Mouse (Mus musculus): ENCODE results near the gene Prr7. TPM values are rescaled to one million over a fixed set of nuclear protein-coding genes. Genes with fewer than 3 reads are reported as not detected.
A peak's percentile ranks its signal among the peaks of the same experiment; 100 is the strongest.

The Prr7 gene
- polyA plus RNA-seq, 1 experiment from 2014 or later: 0.37 TPM

DNA sequence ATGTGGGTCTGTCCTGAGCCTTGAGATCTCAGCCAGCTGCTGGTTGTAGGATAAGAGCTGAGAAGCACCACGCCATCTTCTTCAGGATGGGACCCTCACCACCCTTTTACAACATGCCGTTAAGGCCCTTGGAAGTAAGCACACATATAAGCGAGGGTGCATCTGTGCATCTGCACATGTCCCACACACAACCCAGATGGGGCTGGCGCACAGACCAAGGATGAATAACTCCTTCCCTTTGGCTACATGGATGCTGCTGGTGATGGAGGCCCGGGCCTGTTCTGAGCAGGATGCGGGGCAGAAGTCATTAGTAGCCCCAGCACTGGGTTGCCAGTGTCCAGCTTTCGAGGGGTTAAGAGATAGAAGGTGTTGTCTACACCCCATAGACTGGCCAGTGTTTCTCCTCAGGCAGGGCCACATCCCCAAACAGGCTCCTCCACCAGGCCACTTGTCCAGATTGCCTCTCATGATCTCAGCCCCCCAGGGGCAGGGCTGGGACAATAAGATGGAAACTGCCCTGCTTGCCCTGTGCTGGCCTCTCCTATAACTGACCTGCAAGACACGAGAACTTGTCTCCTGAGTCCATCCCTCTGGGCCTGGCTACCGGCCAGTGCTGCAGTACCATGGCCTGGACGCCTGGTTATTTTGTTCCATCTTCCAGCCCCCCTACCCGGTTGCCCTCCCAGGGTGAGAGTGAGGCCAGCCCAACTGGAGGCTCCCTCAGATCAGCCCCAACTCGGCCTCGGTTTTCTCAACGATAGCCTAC is 22.1 kb downstream of the Prr7 start:
- Histone ChIP-seq H3K27ac (ENCODE audit: low read length) (no peak overlapping the region), H3K27me3 (ENCODE audit: insufficient read depth, low read length) (no peaks in the 10 kb centered on the region), H3K9me3 (ENCODE audit: low read length) (no peaks in the 10 kb centered on the region), H3K9ac (replicated peaks; ENCODE audit: low read length) (peak overlapping the region; percentile 98), H3K4me1 (ENCODE audit: insufficient read depth, low read length) (peaks cover 43% of the 10 kb centered on the region), H3K4me3 (ENCODE audit: low read length) (peak overlapping the region; percentile 68), H3K4me2 (replicated peaks; ENCODE audit: low read depth, low read length) (peak overlapping the region; percentile 67), H3K36me3 (ENCODE audit: insufficient read depth, low read length) (peaks cover 12% of the 10 kb centered on the region)
- ATAC-seq (ENCODE audit: low FRiP score, low TSS enrichment): no peak
- WGBS: 30% methylated on average over 14 of the region's 14 CpGs

DNA sequence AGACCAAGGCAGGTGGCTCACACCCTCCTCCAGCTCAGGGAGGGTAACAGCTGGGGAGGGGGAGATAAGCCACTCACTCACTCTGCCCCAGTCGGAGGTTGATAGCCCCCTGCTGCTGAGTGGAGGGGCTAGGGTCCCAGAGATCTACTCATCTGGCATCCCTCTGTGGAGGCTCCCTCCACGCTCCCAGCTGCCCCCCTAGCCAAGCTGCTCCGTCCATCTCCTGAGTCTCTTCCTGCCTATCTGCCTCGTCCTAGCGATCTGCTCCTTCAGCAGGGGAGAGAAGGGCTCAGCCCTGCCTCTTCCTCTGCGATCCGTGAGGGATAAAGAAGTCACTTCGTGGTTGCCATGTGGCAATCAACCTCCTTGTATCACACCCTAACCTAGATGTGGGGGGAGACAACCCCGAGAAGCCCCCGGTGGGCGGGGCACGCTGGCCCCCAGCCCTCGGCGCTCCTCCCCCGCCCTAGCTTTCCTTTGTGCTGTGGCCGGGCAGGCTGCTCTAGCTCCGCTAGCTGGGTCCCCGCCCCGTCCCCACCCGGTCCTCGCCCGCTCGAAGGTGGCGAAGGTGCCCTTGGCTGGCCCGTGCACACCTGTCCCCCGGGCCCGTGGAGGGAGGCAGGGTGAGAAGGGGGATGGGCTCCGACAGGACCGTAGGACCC is 23.0 kb downstream of the Prr7 start:
- Histone ChIP-seq H3K9me3 (ENCODE audit: low read length) (no peaks in the 10 kb centered on the region), H3K4me1 (ENCODE audit: insufficient read depth, low read length) (peaks cover 43% of the 10 kb centered on the region), H3K4me3 (ENCODE audit: low read length) (peak overlapping the region; percentile 68), H3K36me3 (ENCODE audit: insufficient read depth, low read length) (peaks cover 4% of the 10 kb centered on the region), H3K4me2 (replicated peaks; ENCODE audit: low read depth, low read length) (peak overlapping the region; percentile 67), H3K27ac (ENCODE audit: low read length) (peak overlapping the region; percentile 92), H3K27me3 (ENCODE audit: insufficient read depth, low read length) (no peaks in the 10 kb centered on the region), H3K9ac (replicated peaks; ENCODE audit: low read length) (peak overlapping the region; percentile 98)
- WGBS: under 1% methylated on average over 25 of the region's 29 CpGs
- peak; percentile 68 for ATAC-seq (ENCODE audit: low FRiP score, low TSS enrichment)

DNA sequence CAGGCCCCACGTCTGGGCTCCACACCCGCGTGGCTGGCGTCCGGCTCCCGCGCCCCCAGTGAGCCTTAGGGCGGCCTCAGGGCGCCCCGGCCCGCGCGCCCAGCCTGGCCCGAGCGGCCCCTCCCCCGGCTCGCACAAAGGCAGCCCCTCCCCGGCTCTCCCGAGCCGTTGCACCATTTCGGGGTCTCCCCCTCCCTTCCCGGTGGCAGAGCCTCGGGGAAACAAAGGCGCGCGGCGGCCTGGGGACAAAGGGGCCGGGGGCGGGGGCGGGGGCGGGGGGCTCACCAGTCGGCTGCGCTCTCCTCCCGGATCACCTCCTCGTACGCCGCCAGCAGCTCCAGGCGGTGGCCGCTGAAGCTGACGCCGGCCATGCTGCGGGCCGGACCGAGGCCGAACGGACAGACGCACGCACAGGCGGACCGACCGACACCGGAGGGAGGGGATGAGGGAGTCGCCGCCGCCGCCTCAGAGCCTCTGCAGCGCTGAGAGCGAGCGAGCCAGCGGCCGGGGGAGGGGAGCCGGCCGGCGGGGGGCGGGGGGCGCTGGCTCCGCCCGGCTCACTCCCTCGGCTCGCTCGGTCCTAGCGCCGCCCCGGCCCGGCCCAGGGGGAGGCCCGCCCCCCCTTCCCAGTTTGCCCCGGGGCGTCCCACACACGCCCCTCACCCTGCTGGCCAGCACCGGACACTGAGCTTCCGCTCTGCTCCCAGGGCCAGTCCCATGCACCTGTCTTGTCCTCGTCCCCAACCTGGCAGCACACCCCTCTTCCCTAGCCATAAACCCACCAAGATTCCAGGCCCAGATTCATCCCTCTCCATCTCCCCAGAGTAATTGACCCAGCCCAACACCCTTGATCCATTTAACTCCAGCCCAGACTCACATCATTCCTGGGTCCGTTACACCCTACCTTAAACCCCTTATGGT is 23.8 kb downstream of the Prr7 start, which contains the start of gene Dbn1:
Gene Dbn1 (minus strand): TSS at position 534 of the 921 bp plus-strand sequence.
- Histone ChIP-seq H3K27me3 (ENCODE audit: insufficient read depth, low read length) (no peaks in the 10 kb centered on the region), H3K9ac (replicated peaks; ENCODE audit: low read length) (peak within 1 kb of the TSS; percentile 98), H3K4me3 (ENCODE audit: low read length) (peak within 1 kb of the TSS; percentile 68), H3K4me2 (replicated peaks; ENCODE audit: low read depth, low read length) (peak within 1 kb of the TSS; percentile 67), H3K36me3 (ENCODE audit: insufficient read depth, low read length) (no peaks in the 10 kb centered on the region; the same call in 1 of the 2 replicates), H3K27ac (ENCODE audit: low read length) (peak within 1 kb of the TSS; percentile 92), H3K4me1 (ENCODE audit: insufficient read depth, low read length) (peaks cover 41% of the 10 kb centered on the region), H3K9me3 (ENCODE audit: low read length) (no peaks in the 10 kb centered on the region)
- WGBS: under 1% methylated on average over 50 of the region's 83 CpGs
- peak; percentile 85 for ATAC-seq (ENCODE audit: low FRiP score, low TSS enrichment)

DNA sequence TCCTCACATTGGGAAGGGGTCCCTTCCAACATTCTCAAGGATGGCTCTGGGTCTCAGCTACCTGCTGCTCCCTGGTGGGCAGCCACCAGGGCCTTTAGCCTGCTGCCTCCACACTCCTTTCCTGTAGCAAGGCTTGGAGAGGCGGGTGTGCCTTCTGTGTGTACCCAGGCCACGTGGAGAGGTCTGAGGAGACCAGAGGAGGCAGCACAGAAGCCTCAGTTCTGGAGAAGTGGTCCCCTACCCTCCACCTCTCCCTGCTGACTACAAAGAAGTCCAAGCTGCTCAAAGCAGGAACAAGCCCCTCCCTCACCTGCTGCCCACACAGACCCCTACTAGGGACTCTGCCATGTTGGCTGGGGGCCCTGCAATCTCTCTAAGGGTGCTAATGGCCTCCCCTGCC is 30.2 kb downstream of the Prr7 start:
- no peaks in the 10 kb centered on the region for H3K9me3 ChIP-seq (ENCODE audit: low read length)
- WGBS: 21% methylated on average over 2 of the region's 2 CpGs
- no peak overlapping the region for H3K27ac ChIP-seq (ENCODE audit: low read length)
- no peaks in the 10 kb centered on the region for H3K27me3 ChIP-seq (ENCODE audit: insufficient read depth, low read length)
- no peak overlapping the region for H3K4me3 ChIP-seq (ENCODE audit: low read length)
- 0 out of 2 replicates have a peak, but pooled peaks cover 6% of the 10 kb centered on the region for H3K4me1 ChIP-seq (ENCODE audit: insufficient read depth, low read length)
- no peak overlapping the region for H3K4me2 ChIP-seq (replicated peaks; ENCODE audit: low read depth, low read length)
- 0 out of 2 replicates have a peak, but pooled peaks have one; percentile 14 for ATAC-seq (ENCODE audit: low FRiP score, low TSS enrichment)
- H3K36me3 ChIP-seq (ENCODE audit: insufficient read depth, low read length): peaks cover 14% of the 10 kb centered on the region; the same call in 1 of the 2 replicates
- H3K9ac ChIP-seq (replicated peaks; ENCODE audit: low read length): no peak overlapping the region

DNA sequence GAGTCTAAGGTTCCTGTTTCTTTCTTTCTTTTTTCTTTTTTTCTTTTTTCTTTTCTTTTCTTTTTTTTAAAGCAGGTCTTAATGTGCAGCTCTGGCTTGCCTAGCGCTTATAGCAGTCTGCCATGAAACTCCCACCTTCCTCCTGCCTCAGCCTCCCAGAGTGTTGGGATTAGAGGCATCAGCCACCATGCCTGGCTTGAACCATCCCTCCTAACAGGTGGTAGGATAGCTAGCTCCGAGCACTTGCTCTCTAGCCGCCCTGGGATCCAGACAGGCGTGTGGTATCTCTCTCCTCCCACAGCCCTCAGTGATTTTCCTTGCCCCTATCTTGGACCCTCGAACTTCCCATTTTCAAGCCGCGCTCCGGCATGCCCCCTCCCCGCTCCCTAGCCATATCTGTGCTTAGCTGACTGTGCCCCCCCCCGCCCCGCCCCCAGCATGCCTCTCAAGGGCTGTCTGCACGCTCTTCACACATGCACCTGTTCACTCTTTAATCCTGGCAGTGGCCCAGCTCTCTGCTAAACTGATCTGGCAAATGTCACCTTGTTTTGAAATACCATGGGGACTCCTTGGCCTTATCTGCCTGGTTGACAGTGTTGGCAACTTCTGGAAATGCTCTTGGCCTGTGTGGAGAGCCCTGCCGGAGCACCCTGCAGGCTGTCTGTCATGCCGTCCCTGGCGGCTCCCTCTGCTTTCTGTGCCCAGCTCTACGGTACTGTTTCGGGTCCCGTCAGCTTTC is 31.0 kb downstream of the Prr7 start:
- Histone ChIP-seq H3K4me3 (ENCODE audit: low read length) (no peak overlapping the region), H3K27me3 (ENCODE audit: insufficient read depth, low read length) (no peaks in the 10 kb centered on the region), H3K27ac (ENCODE audit: low read length) (no peak overlapping the region), H3K4me2 (replicated peaks; ENCODE audit: low read depth, low read length) (no peak overlapping the region), H3K9me3 (ENCODE audit: low read length) (no peaks in the 10 kb centered on the region), H3K9ac (replicated peaks; ENCODE audit: low read length) (no peak overlapping the region), H3K36me3 (ENCODE audit: insufficient read depth, low read length) (peaks cover 14% of the 10 kb centered on the region; the same call in 1 of the 2 replicates), H3K4me1 (ENCODE audit: insufficient read depth, low read length) (0 out of 2 replicates have a peak, but pooled peaks cover 6% of the 10 kb centered on the region)
- no peak for ATAC-seq (ENCODE audit: low FRiP score, low TSS enrichment)
- 26% methylated on average over 18 of the region's 18 CpGs for WGBS

DNA sequence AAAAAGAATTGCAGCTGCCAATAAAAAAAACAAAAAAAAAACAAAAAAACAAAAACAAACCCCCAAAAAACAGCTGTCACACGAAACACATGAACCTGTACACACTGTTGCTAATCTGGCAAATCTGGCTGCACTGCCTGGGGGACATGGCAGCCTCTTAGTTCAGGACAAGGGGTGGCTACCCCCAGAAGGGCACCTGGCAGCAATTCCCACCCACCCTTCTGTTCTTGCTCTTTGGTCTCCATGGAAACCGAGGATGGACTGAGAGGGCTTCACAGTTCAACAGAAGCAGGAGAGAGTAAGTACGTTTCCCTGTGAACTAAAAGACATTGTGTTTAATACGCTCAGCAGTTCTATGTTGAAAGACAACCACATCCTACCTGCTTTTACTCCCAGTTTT is 31.6 kb downstream of the Prr7 start:
- H3K36me3 ChIP-seq (ENCODE audit: insufficient read depth, low read length): peaks cover 14% of the 10 kb centered on the region; the same call in 1 of the 2 replicates
- no peaks in the 10 kb centered on the region for H3K27me3 ChIP-seq (ENCODE audit: insufficient read depth, low read length)
- no peak overlapping the region for H3K27ac ChIP-seq (ENCODE audit: low read length)
- H3K9ac ChIP-seq (replicated peaks; ENCODE audit: low read length): no peak overlapping the region
- ATAC-seq (ENCODE audit: low FRiP score, low TSS enrichment): no peak
- WGBS: 45% methylated on average over 4 of the region's 4 CpGs
- no peak overlapping the region for H3K4me2 ChIP-seq (replicated peaks; ENCODE audit: low read depth, low read length)
- 0 out of 2 replicates have a peak, but pooled peaks cover 6% of the 10 kb centered on the region for H3K4me1 ChIP-seq (ENCODE audit: insufficient read depth, low read length)
- H3K4me3 ChIP-seq (ENCODE audit: low read length): no peak overlapping the region
- H3K9me3 ChIP-seq (ENCODE audit: low read length): no peaks in the 10 kb centered on the region

DNA sequence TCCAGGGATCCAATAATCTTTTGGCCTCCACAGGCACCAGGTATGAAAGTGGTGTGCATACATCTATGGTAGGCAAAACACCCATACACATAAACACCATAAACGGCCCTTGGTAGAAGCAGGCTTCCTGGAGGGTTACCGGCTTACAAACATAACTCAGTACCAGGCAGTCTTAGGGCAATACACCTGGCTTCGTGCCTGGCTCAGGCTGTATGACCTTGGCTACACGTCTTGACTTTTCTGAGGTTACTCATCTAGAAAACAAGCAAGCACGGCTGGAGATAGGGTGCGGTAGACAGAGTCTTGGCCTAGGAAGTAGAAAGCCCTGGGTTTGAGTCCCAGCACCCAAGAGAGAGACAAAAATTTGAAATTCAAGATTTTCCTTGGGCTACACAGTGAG is 32.6 kb downstream of the Prr7 start:
- Histone ChIP-seq H3K4me1 (ENCODE audit: insufficient read depth, low read length) (0 out of 2 replicates have a peak, but pooled peaks cover 6% of the 10 kb centered on the region), H3K27ac (ENCODE audit: low read length) (no peak overlapping the region), H3K4me2 (replicated peaks; ENCODE audit: low read depth, low read length) (no peak overlapping the region), H3K9me3 (ENCODE audit: low read length) (no peaks in the 10 kb centered on the region), H3K9ac (replicated peaks; ENCODE audit: low read length) (no peak overlapping the region), H3K4me3 (ENCODE audit: low read length) (no peak overlapping the region), H3K36me3 (ENCODE audit: insufficient read depth, low read length) (peaks cover 19% of the 10 kb centered on the region; the same call in 1 of the 2 replicates), H3K27me3 (ENCODE audit: insufficient read depth, low read length) (no peaks in the 10 kb centered on the region)
- WGBS: 80% methylated on average over 6 of the region's 6 CpGs
- ATAC-seq (ENCODE audit: low FRiP score, low TSS enrichment): no peak

DNA sequence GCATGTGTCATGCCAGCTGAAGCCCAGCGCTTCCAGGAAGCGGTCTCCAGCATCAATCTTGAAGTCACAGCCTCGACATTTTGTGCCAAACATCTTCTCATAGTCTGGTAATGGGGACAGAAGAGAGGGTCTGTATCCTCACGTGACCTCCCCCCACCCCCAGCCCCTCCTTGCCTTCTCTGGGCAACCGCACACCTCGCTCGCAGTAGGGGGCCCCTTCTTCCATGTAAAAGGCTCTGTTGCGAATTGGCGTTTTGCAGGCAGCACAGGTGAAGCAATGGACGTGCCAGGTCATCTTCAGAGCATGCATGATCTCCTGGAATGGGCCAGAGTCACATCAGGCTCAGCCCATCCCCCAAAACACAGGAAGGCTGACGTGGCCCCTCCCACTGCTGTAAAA is 34.8 kb downstream of the Prr7 start:
- ATAC-seq (ENCODE audit: low FRiP score, low TSS enrichment): no peak
- no peak overlapping the region for H3K9ac ChIP-seq (replicated peaks; ENCODE audit: low read length)
- H3K4me2 ChIP-seq (replicated peaks; ENCODE audit: low read depth, low read length): no peak overlapping the region
- no peaks in the 10 kb centered on the region for H3K9me3 ChIP-seq (ENCODE audit: low read length)
- H3K27ac ChIP-seq (ENCODE audit: low read length): no peak overlapping the region
- 57% methylated on average over 11 of the region's 11 CpGs for WGBS
- no peaks in the 10 kb centered on the region for H3K27me3 ChIP-seq (ENCODE audit: insufficient read depth, low read length)
- H3K36me3 ChIP-seq (ENCODE audit: insufficient read depth, low read length): peaks cover 32% of the 10 kb centered on the region
- 0 out of 2 replicates have a peak, but pooled peaks cover 6% of the 10 kb centered on the region for H3K4me1 ChIP-seq (ENCODE audit: insufficient read depth, low read length)
- H3K4me3 ChIP-seq (ENCODE audit: low read length): no peak overlapping the region

DNA sequence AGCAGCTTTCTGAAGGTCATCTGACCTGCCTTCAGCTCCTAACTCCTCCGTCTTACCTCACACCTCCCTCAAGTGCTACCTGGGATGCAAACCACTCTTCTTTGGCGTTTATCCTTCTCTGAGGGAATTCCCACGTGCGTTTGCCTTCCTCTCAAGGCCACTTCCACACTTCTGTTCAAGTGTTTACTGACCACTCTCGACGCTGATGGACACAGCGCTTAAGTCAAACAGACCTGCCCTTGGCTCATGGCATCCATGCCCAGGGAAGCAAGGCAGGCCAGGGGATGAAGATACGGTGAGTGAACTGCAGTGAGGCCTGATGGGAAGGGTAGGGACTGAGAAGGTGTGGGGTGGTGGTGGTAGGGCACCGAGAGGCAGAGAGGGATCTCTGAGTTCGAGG is 36.5 kb downstream of the Prr7 start:
- 82% methylated on average over 10 of the region's 10 CpGs for WGBS
- H3K9me3 ChIP-seq (ENCODE audit: low read length): no peaks in the 10 kb centered on the region
- H3K27me3 ChIP-seq (ENCODE audit: insufficient read depth, low read length): no peaks in the 10 kb centered on the region
- no peak overlapping the region for H3K4me2 ChIP-seq (replicated peaks; ENCODE audit: low read depth, low read length)
- H3K27ac ChIP-seq (ENCODE audit: low read length): no peak overlapping the region
- H3K4me3 ChIP-seq (ENCODE audit: low read length): no peak overlapping the region
- peaks cover 47% of the 10 kb centered on the region for H3K36me3 ChIP-seq (ENCODE audit: insufficient read depth, low read length)
- H3K4me1 ChIP-seq (ENCODE audit: insufficient read depth, low read length): no peaks in the 10 kb centered on the region
- no peak for ATAC-seq (ENCODE audit: low FRiP score, low TSS enrichment)
- no peak overlapping the region for H3K9ac ChIP-seq (replicated peaks; ENCODE audit: low read length)

Data from kidney, embryonic 16.5 days (tissue).